Mouse (Mus musculus): Measurements from ENCODE around the gene Hpd. TPM values are rescaled to one million over a fixed set of nuclear protein-coding genes. Genes with fewer than 3 reads are reported as not detected.
"Not testable (repeated sequence)": the region's sequence is repeated elsewhere in the genome, so short reads cannot be mapped to it uniquely, and the experiment has no call there.

Hpd gene
- total RNA-seq (2021): not detected

DNA sequence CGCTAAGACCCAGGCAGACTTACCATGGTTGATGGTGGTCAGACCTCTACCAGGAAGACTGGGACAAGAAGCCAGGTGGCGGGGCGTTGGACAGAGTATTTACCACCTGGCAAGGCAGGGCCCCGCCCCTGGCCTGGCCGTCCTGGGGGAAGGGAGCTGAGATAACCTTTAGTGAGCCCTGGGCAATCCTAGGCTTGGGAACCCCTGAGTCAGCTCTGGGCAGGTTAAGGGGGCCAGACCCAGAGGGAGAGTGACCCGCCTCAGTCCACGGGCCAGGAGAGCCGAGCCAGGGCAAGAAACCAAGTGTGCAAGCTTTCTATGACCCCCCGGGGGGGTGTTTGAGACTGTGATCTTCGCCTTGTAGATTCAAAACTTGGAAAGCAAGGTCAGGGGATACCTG, at the start of gene Hpd:
Hpd (minus strand) TSS at position 77 of the 400 bp plus-strand sequence.
- intact Hi-C loops (cut with DNase I): no loop called here
- DNase-seq: no peak

DNA sequence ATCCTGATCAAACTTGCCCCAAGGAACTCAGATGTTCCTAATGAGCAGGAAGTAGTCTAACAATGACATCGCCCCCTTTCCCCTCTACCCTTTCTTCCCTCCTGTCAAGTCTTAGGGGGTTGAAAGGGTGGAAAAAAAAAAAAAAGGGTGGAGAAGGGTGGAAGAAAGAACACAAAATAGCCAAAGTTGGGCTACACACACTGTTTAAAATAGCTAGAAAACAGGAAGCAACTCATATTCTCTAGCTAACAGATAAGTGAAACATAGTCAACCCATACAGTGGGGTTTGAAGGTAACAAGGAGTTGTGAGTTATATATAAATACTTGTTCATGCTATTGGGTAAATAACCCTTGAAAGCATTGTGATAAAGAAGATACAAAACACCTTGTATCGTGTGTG, 49.7 kb upstream of the Hpd start:
- intact Hi-C loops (cut with DNase I): no loop called here
- DNase-seq: no peak

DNA sequence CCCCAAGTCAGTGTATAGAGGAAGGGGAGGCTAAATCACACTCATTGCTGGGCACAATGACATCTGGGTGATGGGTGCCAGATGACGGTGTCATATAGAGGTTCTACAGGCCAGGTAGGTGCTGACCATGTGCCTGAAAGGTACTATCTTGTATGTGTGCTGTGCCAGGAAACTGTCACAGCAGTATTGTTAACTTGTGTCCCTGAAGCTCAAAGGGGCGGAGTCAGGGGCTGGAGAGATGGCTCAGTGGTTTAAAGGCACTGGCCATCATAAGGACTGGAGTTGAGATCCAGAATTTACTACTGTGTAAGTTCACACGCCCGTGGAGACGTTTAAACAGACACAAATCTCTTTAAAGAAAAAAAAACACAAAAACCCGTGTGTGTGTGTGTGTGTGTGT, 46.8 kb upstream of the Hpd start:
- DNase-seq: no peak
- intact Hi-C loops (cut with DNase I): no loop called here

DNA sequence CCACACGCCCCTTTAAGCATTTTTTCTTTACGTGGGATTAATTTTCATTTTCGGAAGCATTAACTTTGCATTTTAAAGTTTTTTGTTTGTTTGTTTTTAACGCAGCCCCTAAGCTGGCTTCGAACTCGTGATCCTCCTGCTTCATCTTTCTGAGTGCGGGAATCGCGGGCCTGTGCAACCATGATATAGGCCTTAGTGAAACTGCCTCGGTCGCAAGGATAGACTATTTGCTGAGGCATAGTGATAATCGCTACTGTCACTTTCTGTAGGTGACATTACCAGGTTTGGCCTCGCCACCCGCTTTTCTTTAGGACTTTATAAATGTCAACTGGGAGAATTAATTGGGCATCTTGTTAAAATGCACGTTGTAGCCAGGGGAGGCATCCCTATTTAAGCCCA, 46.0 kb upstream of the Hpd start:
- no peak for DNase-seq
- intact Hi-C loops (cut with DNase I): no loop called here

DNA sequence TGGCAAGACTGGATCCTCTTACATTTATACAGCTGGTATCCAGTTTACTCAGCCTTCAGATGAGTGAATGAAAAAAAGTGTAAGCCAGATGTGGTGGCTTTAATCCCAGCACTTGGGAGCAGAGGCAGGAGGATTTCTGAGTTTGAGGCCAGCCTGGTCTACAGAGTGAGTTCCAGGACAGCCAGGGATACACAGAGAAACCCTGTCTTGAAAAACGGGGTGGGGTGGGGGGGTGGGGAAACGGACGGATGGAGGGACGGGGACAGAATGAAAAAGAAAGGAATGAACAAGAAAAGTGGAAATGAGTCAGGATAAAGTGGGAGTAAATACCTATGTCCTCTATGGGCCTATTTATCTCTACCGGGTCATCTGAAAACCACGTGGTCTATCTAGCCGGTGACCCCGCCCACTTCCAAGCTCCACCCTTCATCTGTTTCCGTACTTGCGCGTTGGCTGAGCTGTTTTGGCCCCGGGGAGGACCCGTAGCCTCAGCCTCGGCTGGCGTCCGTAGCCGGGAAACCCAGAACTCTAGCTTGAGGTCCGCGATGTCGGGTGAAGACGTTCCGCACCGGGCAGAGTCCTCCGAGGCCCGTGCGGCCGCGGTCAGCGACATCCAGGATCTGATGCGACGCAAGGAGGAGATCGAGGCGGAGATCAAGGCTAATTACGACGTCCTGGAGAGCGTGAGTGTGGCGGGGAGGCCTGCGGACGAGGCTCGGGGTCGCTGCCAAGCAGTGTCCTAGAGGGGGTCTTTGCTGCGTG, 45.4 kb upstream of the Hpd start:
- intact Hi-C loops (cut with DNase I): no loop called here

DNA sequence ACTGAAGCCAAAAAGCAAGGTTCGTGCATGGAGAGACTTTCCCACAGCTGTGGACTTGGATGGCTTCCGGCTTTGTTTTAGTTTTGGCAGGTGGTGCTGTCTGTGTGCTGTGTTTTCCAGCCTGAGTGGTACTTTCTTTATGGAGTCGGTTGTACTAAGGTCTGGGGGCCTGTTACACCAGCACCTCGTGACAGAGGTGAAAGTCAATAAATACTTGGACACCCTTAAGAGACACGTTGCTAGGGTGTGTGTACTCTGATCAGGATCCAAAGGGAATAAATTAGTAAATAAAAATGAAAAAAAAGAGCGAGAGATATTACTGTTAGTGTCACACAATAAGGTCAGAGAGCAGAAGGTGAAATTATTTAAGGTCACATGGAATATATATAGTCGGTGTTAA, 44.3 kb upstream of the Hpd start:
- intact Hi-C loops (cut with DNase I): no loop called here
- DNase-seq: no peak

More for the DNA sequence above, 45.4 kb upstream of the Hpd start:
- peak; percentile 94 to 97 for DNase-seq

DNA sequence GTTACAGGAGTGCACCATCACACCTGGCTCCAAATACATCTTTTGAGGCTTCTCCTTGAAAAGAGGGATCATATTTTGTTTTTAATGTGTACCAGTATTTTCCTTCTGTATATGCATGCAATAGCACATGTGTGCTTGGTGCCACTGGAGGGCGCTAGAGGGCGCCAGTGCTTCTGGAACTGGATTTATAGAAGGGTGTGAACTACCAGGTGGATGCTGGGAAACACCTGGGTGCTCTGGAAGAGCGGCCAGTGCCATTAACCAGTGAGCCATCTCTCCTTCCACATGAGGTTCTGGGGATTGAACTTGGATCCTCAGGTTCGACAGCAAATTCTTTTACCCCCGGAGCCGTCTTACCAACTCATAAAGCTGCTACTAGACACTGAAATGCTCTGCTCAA, 41.3 kb upstream of the Hpd start:
- DNase-seq; intact Hi-C loops (cut with DNase I): not testable (repeated sequence)

DNA sequence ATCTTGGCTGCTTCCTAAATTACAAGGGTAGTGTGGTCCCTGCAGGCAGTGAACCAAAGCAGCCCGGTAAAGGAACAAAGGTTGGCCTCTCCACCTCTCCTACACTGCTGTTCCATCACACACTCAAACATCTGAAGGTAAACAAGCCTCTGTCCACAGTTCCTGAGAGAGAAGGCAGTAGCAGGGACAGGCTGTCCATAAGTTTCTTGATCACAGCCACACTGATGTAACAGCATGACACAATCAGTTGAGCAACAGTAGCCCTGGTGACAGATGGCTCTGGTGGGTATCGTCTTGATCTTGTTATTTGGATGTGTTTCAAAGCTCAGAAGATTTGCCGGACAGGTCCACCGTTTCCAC, 40.5 kb upstream of the Hpd start:
- intact Hi-C loops (cut with DNase I): no loop called here
- no peak for DNase-seq

DNA sequence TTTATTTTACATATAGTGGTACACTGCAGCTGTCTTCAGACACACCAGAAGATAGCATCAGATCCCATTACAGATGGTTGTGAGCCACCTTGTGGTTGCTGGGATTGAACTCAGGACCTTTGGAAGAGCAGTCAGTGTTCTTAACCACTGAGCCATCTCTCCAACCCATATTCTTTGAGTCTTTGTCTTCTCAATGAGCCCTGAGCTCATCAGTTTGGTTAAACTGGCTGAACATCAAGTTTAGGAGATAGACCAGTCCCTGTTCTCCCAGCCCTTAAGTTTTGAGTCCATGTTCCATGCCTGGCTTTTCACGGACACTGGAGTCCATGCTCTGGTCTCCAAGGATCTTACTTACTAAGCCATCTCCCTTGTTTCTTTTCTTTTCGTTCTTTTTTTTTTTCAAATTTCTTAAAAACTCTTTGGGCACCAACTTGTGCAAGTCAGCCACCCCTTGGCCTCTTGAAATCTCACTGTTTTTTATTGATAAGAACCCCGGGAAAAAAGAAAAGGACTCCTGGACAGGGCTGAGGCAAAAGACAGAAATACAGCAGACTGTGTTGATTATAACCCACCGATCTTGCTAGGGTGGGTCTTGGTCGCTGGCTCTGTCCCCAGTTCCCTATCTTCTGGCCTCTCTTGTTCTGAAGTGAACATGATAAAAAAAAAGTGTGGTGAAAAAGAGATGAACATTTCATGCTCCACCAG, 40.0 kb upstream of the Hpd start:
- intact Hi-C loops (cut with DNase I); DNase-seq: not testable (repeated sequence)

DNA sequence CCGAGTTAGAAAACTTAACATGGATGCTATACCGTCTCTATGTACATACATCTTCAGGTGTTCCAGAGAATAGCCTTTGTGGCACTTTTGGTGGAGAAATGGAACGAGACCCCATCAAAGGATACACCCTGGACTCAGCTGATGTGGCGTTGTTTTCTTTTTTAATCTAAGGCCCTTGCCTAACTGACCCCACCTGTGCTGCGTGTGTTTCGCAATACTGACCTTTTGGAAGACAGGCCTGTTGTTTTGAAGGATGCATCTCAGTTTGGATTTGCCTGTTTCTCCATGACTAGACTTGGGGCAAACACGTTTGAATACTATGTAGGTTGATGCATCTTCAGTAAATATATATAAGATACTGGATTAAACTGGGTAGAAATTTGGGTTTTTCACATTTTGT, 21.1 kb upstream of the Hpd start:
- DNase-seq; intact Hi-C loops (cut with DNase I): not testable (repeated sequence)

DNA sequence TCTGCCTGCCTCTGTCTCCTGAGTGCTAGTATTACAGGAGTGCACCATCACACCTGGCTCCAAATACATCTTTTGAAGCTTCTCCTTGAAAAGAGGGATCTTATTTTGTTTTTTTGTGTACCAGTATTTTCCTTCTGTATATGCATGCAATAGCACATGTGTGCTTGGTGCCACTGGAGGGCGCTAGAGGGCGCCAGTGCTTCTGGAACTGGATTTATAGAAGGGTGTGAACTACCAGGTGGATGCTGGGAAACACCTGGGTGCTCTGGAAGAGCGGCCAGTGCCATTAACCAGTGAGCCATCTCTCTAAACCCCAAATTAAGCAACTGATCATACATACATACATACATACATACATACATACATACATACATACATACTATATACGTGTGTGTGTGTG, 20.2 kb upstream of the Hpd start:
- DNase-seq; intact Hi-C loops (cut with DNase I): not testable (repeated sequence)

DNA sequence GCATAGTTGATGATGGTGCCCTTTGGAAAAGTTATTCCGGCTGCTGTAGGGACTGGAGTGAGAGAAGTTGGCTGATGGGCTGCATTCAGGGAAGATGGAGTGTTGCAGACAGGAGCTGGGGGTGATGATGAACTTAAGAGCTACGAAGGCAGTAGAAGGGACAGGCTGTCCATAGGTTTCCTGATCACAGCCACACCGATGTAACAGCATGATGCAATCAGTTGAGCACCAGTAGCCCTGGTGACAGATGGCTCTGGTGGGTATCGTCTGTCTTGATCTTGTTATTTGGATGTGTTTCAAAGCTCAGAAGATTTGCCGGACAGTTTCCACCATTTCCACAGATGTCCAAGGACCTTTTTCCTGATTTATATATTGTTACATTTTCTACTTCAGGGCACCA, 19.5 kb upstream of the Hpd start:
- intact Hi-C loops (cut with DNase I): no loop called here
- no peak for DNase-seq

DNA sequence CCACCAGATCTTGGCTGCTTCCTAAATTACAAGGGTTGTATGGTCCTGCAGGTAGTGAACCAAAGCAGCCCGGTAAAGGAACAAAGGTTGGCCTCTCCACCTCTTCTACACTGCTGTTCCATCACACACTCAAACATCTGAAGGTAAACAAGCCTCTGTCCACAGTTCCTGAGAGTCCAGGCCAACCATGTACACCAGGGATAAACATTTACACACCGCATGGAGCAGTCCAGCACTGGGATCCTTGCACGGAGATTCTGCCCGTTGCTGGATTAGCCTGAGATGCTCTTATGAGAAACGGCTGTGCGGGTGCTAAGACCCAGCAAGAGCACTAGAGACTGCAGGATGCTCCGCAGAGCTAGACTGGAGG, 19.0 kb upstream of the Hpd start:
- no peak for DNase-seq
- intact Hi-C loops (cut with DNase I): no loop called here

DNA sequence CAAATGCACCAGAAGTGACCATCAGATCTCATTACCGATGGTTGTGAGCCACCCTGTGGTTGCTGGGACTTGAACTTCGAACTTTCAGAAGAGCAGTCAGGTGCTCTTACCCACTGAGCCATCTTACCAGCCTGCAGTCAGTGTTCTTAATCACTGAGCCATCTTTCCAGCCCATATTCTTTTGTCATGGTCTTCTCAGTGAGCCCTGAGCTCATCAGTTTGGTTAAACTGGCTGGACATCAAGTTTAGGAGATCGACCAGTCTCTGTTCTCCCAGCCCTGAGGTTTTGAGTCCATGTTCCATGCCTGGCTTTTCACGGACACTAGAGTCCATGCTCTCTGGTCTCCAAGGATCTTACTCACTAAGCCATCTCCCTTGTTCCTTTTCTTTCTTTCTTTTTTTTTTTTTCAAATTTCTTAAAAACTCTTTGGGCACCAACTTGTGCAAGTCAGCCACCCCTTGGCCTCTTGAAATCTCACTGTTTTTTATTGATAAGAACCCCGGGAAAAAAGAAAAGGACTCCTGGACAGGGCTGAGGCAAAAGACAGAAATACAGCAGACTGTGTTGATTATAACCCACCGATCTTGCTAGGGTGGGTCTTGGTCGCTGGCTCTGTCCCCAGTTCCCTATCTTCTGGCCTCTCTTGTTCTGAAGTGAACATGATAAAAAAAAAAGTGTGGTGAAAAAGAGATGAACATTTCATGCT, 18.4 kb upstream of the Hpd start:
- DNase-seq; intact Hi-C loops (cut with DNase I): not testable (repeated sequence)

DNA sequence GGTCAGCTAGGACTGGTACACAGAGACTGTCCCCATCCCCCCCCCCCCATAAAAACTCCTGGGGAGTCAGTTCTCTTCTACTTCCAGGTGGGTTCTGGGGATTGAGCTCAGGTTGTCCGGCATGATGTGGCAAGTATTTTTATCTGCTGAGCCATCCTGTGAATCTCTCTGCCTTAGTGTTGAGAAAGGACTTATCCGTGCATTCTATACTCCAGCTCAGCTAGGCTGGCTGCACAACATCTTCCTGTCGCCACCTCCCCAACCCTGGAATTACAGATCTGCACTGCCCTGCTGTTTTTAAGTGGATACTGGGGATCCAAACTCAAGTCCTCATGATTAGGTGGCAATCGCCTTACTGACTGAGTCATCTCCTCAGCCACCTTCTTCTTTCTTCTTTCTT, 16.0 kb upstream of the Hpd start:
- intact Hi-C loops (cut with DNase I): no loop called here
- no peak for DNase-seq

DNA sequence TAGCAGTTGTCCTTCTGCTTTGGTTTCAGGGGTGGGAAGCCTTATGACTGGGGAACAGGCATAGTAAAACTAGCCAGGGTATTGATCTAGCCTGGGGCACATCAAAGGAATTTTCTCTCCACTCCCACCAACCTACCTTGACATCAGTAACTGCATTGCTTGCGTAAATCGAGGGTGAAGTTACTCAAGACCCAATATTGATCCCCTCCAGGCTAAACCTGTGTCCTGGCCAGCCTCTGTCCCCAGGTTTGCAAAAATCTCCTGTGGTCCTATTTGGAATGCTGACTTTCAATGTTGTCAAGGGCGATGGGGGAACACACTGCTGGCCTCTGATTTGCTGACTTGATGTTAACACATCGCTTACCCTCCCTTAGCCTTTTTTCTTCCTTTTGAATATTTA, 14.2 kb upstream of the Hpd start:
- intact Hi-C loops (cut with DNase I): no loop called here
- no peak for DNase-seq

DNA sequence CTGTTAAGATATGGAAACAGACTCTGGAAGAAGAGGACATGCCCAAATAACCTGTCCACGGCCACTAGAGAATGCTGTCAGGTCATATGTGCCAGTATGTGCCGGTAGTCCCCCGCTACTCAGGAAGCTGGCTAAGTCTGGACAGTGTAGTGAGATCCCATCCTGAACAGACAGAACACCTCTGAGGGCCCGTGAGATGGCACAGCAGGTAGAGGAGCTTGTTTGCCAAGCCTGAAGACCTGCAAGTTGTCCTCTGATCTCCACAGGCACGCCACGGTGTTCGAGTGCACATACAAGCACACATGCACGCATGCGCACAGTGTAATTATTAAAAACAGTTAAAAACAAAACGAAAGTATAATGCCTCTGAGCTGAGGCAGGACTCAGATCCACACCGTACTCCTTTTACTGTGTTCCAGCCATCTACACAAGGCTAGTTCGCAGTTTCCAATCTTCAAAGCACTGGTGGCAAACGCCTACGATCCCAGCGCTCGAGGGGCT, 13.0 kb upstream of the Hpd start:
- DNase-seq: no peak
- intact Hi-C loops (cut with DNase I): no loop called here

DNA sequence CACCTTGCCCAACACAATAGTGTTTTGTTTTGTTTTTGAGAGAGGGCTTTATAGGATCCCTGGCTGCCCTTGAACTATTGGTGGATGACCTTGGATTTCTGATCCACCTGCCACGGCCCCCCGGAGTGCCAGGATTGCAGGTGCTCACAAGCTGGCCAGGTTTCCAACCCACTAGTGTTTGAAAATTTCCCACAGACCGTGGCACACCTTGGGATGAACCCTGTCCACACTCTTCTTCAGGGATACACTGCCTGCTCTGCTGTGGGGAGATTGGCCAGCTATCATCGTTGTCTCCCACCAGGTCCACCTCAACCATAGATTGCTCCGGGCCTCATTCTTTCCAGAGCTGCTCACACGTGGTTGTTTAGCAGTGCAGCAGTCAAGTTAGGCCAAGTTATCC, 12.3 kb upstream of the Hpd start:
- no peak for DNase-seq
- intact Hi-C loops (cut with DNase I): no loop called here

DNA sequence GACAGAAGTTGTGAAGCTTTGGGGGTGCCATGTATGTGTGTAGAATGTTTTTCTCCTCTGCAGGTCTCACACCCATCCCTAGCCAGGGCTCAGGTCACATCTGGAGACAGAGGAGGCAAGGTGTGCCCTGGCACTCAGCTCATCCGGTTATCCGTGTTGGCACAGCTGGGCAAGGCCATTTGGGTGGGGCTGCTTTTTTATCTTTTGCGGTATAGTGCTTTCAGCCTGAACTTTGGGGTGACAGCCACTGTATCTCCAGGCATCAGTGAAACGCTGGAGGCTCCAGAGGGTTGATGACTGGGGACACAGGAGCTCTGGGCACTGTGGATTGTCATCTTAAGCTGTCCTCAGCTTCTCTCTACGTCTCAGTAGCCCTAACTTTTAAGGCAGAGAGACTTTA, 10.9 kb upstream of the Hpd start:
- intact Hi-C loops (cut with DNase I): no loop called here
- no peak for DNase-seq

DNA sequence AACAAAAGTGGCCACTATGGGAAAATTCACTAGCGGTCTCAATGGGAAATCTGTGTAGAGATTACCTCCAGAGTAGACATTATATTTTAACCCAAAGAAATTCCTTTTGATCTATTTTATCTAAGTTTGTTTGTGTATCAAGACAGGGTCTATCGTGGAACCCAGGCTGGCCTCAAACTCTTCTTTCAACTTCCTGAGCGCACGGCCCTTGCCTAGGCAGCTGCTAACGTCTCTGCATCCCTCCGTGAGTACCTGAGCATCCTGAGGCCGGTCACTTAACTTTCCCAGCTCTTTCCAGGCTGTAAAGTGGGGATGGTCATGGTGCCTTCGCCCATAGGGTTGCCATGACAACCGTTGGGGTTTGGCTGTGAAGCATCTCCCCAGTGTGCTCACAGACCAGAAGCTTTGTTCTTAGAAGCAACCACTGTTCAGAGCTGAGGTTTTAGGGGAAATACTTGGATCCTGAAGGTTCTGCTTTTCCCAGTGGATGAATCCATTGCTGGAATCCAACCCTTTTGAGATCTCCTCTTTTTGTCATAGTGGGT, 10.2 kb upstream of the Hpd start:
- intact Hi-C loops (cut with DNase I): no loop called here

DNA sequence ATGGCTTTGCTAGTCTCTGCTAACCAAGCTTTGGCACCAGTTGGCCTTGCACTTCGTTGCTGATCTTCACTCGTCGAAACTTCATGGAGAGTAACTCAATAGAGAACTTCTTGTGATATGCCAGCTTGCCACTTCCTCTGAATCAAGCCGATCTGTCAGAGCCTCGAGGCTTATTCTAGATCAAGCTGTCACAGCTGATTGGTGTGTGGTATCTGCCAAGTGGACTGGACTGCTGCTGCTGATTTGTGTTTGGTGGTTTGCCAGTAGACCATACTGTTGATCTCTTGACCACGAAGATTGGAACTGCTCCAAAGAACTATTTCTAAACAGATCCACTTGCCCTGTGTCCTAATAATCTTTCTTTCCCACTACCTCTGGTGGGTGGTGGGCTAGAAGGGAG, 8.9 kb upstream of the Hpd start:
- DNase-seq: no peak

More for the DNA sequence above, 10.2 kb upstream of the Hpd start:
- DNase-seq: no peak

More for the DNA sequence above, 8.9 kb upstream of the Hpd start:
- intact Hi-C loops (cut with DNase I): no loop called here

Data from heart, postnatal 10 days (tissue).